Mouse (Mus musculus) urinary bladder, postnatal 10 days (tissue): ENCODE measurements around the gene Dcaf1.

Source experiments
- DNase-seq: peaks from one replicate; pipeline ENCODE4 v3.0.0; 2022; ENCODE audit warnings: low spot score

The Dcaf1 gene

GRCm38 (mm10) chr9:106908174-106908573 is 86.5 kb downstream of the Dcaf1 start:
- no peak for DNase-seq

- DNase-seq, result no peak
Observed at GRCm38 (mm10) chr9:106908715-106909114, 87.0 kb downstream of the Dcaf1 start.

- DNase-seq, result no peak
Observed at GRCm38 (mm10) chr9:106911624-106912023, 90.0 kb downstream of the Dcaf1 start.

- no peak for DNase-seq
Observed at GRCm38 (mm10) chr9:106913759-106914158, 92.1 kb downstream of the Dcaf1 start.

- DNase-seq, result no peak
Observed at GRCm38 (mm10) chr9:106914878-106915277, 93.2 kb downstream of the Dcaf1 start.
